In genomic region chr11:53351224-53351942, GRCm38 (mm10) we compare ENCODE assay signal across 8 mouse cellular contexts. TPM values are rescaled to one million over a fixed set of nuclear protein-coding genes. Genes with fewer than 3 reads are reported as not detected.
DNase-seq lines count a peak whose midpoint lies in the region; ATAC-seq and TF ChIP-seq lines count a peak whose summit lies in the region.

No protein-coding gene starts in this region.

- peak overlapping the region; percentile 85 for H3K4me3 ChIP-seq in gastrocnemius, adult 2 months
- H3K4me3 ChIP-seq in hindbrain, postnatal 0 days (ENCODE audit: low read length) = peak overlapping the region; percentile 95
- peak overlapping the region; percentile 98 for H3K4me3 ChIP-seq in megakaryocyte, embryonic 14.5 days (replicated peaks)

- no peak for TF ChIP-seq CTCF in gastrocnemius, adult 2 months (IDR thresholded peaks at IDR 0.05)
- TF ChIP-seq CTCF in hindbrain, postnatal 0 days (IDR thresholded peaks at IDR 0.05; ENCODE audit: low read depth) = no peak

- no peaks in the 10 kb centered on the region for H3K9me3 ChIP-seq in hindbrain, postnatal 0 days (ENCODE audit: low read length)
- no peaks in the 10 kb centered on the region for H3K9me3 ChIP-seq in megakaryocyte, embryonic 14.5 days

- H3K27me3 ChIP-seq in hindbrain, postnatal 0 days (ENCODE audit: insufficient read depth, low read length) = no peaks in the 10 kb centered on the region
- H3K27me3 ChIP-seq in megakaryocyte, embryonic 14.5 days (replicated peaks) = no peaks in the 10 kb centered on the region

- H3K27ac ChIP-seq in gastrocnemius, adult 2 months = peak overlapping the region; percentile 99
- peak overlapping the region; percentile 100 for H3K27ac ChIP-seq in hindbrain, postnatal 0 days

- intact Hi-C loops in gastrocnemius, adult 2 months (cut with DNase I) = loop anchor here (2.0 kb wide), 1 partner anchor 53 kb away; no protein-coding TSS in a partner anchor
- intact Hi-C loops in left cerebral cortex, postnatal 10 days (cut with DNase I) = loop anchor here (5.0 kb wide), 1 partner anchor 49 kb away; the partner anchor contains the start of gene Hspa4

- peak overlapping the region; percentile 94 for H3K9ac ChIP-seq in hindbrain, postnatal 0 days (replicated peaks; ENCODE audit: low read length)

- H3K36me3 ChIP-seq in hindbrain, postnatal 0 days (ENCODE audit: insufficient read depth, low read length) = no peaks in the 10 kb centered on the region
- H3K36me3 ChIP-seq in megakaryocyte, embryonic 14.5 days (replicated peaks; ENCODE audit: low read length) = peaks cover 22% of the 10 kb centered on the region

- peak overlapping the region; percentile 86 for H3K4me2 ChIP-seq in hindbrain, postnatal 0 days (ENCODE audit: low read depth, low read length)

- whole genome bisulfite sequencing in hindbrain, postnatal 0 days = 0% methylated on average over 35 of the region's 35 CpGs

- DNase-seq in T-cell, adult 2 months (ENCODE audit: low spot score) = peak; percentile 74
- peak; percentile 67 to 79 for DNase-seq in cerebellum, postnatal 14 days
- peak; percentile 43 for DNase-seq in gastrocnemius, adult 2 months
- peak; percentile 84 for DNase-seq in hindbrain, postnatal 0 days (ENCODE audit: low spot score)
- peak; percentile 40 to 61 for DNase-seq in left cerebral cortex, postnatal 10 days (ENCODE audit: extremely low spot score in 1 of 2, low spot score in 2 of 2)
- peak; percentile 53 to 66 for DNase-seq in right cerebral cortex, adult 2 months (ENCODE audit: low spot score in 2 of 2)
- peak; percentile 36 to 58 for DNase-seq in urinary bladder, postnatal 36 days (ENCODE audit: low spot score in 2 of 2)

- ATAC-seq in hindbrain, postnatal 0 days = peak; percentile 63; the same call in 1 of the 2 replicates

- H3K4me1 ChIP-seq in hindbrain, postnatal 0 days (ENCODE audit: insufficient read depth, low read length) = peaks cover 9% of the 10 kb centered on the region; the same call in 1 of the 2 replicates
- peaks cover 62% of the 10 kb centered on the region for H3K4me1 ChIP-seq in megakaryocyte, embryonic 14.5 days

RNA-seq across cellular contexts. Expression of gene Aff4, which starts 0.8 kb away (rescaled TPM):
- total RNA-seq in gastrocnemius, adult 2 months (2021) = 100 to 1,000 TPM in 1 of 2 experiments, 10 to 100 TPM in 1; 99.7 to 107 TPM
- 87.1 and 91.0 TPM in 2 replicates for total RNA-seq in hindbrain, postnatal 0 days (2014; rRNA removed)
- polyA plus RNA-seq in hindbrain, postnatal 0 days (2015; fragmentation: Nextera tagmentation; extraction: Ambion mirVana) = 109 and 111 TPM in 2 replicates
- 100 to 1,000 TPM; 172 to 173 TPM for total RNA-seq in left cerebral cortex, postnatal 10 days (2021)
- polyA plus RNA-seq in megakaryocyte, embryonic 14.5 days (2012; ENCODE audit: insufficient read depth, low replicate concordance) = 1.2 and 2.3 TPM in 2 replicates

RNA-seq across cellular contexts. Expression of gene Zcchc10, which starts 26.9 kb away (rescaled TPM):
- 1 to 10 TPM; 5.5 to 9.4 TPM for total RNA-seq in gastrocnemius, adult 2 months (2021)
- 0.89 TPM in 1 of 2 replicates, not detected in the other for total RNA-seq in hindbrain, postnatal 0 days (2014; rRNA removed)
- 13.6 and 14.9 TPM in 2 replicates for polyA plus RNA-seq in hindbrain, postnatal 0 days (2015; fragmentation: Nextera tagmentation; extraction: Ambion mirVana)
- total RNA-seq in left cerebral cortex, postnatal 10 days (2021) = 10 to 100 TPM in 1 of 2 experiments, 1 to 10 TPM in 1; 8.4 to 11.1 TPM
- 1.5 and 1.9 TPM in 2 replicates for polyA plus RNA-seq in megakaryocyte, embryonic 14.5 days (2012; ENCODE audit: insufficient read depth, low replicate concordance)

RNA-seq across cellular contexts. Expression of gene Hspa4, which starts 51.1 kb away (rescaled TPM):
- total RNA-seq in gastrocnemius, adult 2 months (2021) = 100 to 1,000 TPM in 1 of 2 experiments, 10 to 100 TPM in 1; 80.2 to 106 TPM
- 79.4 and 92.9 TPM in 2 replicates for total RNA-seq in hindbrain, postnatal 0 days (2014; rRNA removed)
- 50.8 and 54.2 TPM in 2 replicates for polyA plus RNA-seq in hindbrain, postnatal 0 days (2015; fragmentation: Nextera tagmentation; extraction: Ambion mirVana)
- total RNA-seq in left cerebral cortex, postnatal 10 days (2021) = 100 to 1,000 TPM; 188 to 192 TPM
- 16.7 and 34.7 TPM in 2 replicates for polyA plus RNA-seq in megakaryocyte, embryonic 14.5 days (2012; ENCODE audit: insufficient read depth, low replicate concordance)

Comparison
In these comparisons a context has a peak if more than half of its experiments do, and no peak if none do; other contexts are left out.
1. Peak in every context shown above with its lines: DNase-seq, ATAC-seq, H3K4me3 ChIP-seq and H3K27ac ChIP-seq.